Mouse (Mus musculus) liver, postnatal 0 days (tissue): ENCODE results near the gene Bcas2.

Experiments used
- CTCF ChIP-seq: sonication (generic); IDR thresholded peaks from 2 replicates; pipeline ENCODE4 v1.5.1; 2016; ENCODE audit warnings: antibody characterized with exemption, low read depth
- EP300 ChIP-seq: IDR thresholded peaks from 2 replicates; pipeline ENCODE4 v1.6.1; 2016; ENCODE audit warnings: antibody characterized with exemption, low read depth, mild to moderate bottlenecking

GRCm38 (mm10) chr3:103141287-103141686 lies 30.2 kb upstream of the Bcas2 start:
- TF ChIP-seq CTCF (no peak), EP300 (no peak)
